Mouse (Mus musculus): ENCODE results near the gene Ski.

Gene Ski

DNA sequence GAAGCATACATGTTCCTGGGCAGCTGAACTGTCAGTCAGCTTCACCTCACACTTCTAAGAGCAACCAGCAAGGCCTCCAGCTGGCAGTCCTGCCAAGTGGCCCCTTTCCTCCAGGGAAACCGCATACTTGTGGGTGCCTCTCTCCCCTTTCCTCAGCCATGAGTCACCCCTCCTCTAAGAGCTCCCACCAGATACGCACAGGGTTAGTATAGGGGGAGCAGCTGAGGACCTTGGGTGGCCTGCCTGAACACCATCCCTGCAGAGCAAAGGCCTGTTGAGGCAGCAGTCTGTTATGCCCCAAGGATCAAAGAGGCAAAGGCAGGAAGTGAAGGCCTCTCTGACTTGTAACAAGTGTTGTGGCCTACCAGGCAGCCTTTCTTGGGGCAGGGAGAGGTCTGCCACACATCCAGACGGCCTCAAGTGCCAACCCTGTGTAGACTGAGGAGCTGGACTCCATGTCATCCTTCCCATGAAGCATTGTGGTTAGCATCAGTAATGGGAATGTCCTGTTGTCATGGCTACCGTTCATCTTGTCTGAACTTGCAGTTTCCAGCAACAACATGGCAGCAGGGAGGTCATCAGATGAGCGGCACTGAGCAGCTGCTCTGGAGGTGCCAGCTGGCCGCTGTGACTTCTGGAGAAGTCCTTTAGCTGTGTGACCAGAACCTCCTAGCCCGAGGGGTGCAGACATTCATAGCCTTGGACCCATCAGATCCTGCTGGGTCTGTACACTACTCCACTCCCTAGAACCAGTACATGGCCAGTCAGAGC is 95.6 kb downstream of the Ski start:
- no peak for DNase-seq

- no peak for DNase-seq
Observed at GRCm38 (mm10) chr4:155126194-155126593, 96.2 kb downstream of the Ski start.

- DNase-seq: no peak
Observed at GRCm38 (mm10) chr4:155125310-155125709, 97.1 kb downstream of the Ski start.

- no peak for DNase-seq
Observed at GRCm38 (mm10) chr4:155123868-155124534, 98.4 kb downstream of the Ski start.

GRCm38 (mm10) chr4:155122444-155123040 is 99.8 kb downstream of the Ski start:
- DNase-seq: peak; percentile 82 to 88

GRCm38 (mm10) chr4:155121915-155122443 is 100.4 kb downstream of the Ski start:
- no peak for DNase-seq

GRCm38 (mm10) chr4:155121222-155121621 is 101.2 kb downstream of the Ski start:
- no peak for DNase-seq

GRCm38 (mm10) chr4:155120583-155120982 is 101.8 kb downstream of the Ski start:
- DNase-seq: peak in 1 of 2 experiments; percentile 50

DNA sequence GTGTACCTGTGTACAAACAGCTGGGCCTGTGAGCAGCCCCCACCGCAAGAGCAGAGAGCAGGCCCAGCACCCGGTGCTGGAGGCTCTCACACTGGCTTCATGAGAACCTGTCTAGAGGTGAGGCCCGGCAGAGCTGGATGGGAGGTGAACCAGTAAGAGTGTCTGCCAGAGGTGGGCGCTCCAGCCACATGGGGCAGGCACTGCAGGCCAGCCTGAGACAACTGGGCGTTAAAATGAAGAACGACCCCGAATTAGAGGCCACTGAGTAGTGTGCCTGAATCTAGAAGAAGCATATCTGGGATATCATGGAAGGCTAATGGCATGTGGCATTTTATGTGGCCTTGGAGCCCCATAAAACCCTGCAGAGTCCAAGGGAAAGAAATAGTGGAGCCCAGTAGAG is 102.4 kb downstream of the Ski start:
- no peak for DNase-seq

- DNase-seq: no peak
Observed at GRCm38 (mm10) chr4:155118278-155118677, 104.1 kb downstream of the Ski start.

- DNase-seq: no peak
Observed at GRCm38 (mm10) chr4:155117396-155117978, 104.9 kb downstream of the Ski start.

GRCm38 (mm10) chr4:155116607-155117006 is 105.8 kb downstream of the Ski start:
- DNase-seq: no peak

DNA sequence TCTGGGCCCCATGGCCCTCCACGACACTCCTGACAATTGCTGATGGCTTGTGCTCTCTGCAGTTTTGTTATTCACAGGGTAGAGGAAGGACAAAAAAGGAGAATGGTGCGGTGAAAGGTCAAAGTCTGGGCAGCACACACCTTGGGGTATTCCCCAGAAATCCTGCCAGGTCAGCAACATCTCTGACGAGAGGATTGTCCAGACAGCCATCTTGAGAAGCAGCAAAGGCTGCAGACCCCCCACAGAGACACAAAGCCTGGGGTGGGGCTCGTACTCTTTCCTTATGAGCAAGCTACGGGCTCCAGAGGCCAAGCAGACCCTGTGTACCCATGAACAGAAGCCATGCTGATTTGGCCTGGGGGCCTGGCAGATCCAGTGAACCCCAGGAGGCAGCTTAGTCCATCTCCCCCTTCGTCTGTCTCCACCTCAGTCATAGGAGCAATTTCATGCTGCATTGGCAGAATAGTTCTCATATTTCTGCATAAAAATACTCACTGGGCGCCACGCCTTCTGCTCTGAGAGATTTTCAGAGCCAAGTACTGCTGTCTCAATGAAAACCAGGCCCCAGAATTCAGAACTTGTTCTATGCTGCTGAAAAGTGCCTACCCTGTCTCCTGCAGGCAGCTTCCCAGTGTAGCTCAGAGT is 108.5 kb downstream of the Ski start:
- DNase-seq: no peak

- DNase-seq: no peak
Observed at GRCm38 (mm10) chr4:155109471-155109870, 112.9 kb downstream of the Ski start.

DNA sequence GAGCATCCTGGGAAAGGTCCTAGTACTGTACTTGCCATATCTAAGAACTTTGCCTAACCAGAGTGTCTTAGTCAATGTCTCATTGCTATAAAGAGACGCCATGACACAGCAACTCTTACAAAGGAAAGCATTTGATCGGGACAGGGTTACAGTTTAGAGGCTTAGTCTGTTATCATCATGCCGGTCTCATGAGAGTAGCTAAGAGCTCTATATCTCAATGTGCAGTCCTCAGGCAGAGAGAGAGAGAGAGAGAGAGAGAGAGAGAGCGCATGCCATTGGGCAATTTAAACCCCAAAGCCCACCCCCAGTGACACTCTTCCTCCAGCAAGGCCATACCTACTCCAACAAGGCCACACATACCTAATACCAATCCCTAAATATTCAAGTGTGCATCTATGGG is 114.5 kb downstream of the Ski start:
- no peak for DNase-seq

Data from lung, adult 18-20 months (tissue).